Mouse (Mus musculus) kidney, postnatal 0 days (tissue): ENCODE measurements at regions not wholly inside any gene's neighbourhood (a gene's known extent, or its start where the extent isn't known, plus 50 kb on each side); places are given as distances from the start of the nearest gene placed in this dataset.

Source experiments
- ATAC-seq: fragments of 200-750 bp; cut with Nextera tagmentation; replicated peaks from 2 replicates; pipeline ENCODE4 v1.8.0; 2017; ENCODE audit warnings: low read depth, moderate number of reproducible peaks, moderate TSS enrichment, moderate library complexity; ENCODE audit not compliant: low FRiP score
- DNase-seq: peaks from one replicate; pipeline ENCODE4 v3.0.0-alpha.2; 2016; ENCODE audit warnings: low spot score
- H3K27ac ChIP-seq: fragments of 300-500 bp; sonication (generic); 2 replicates; pipeline ENCODE4 v1.5.1; 2014; ENCODE audit warnings: mild to moderate bottlenecking
- H3K27me3 ChIP-seq: fragments of 300-500 bp; sonication (generic); 2 replicates; pipeline ENCODE4 v1.6.1; 2014; ENCODE audit warnings: low read length, mixed read lengths; ENCODE audit not compliant: insufficient read depth
- H3K36me3 ChIP-seq: fragments of 300-500 bp; sonication (generic); 2 replicates; pipeline ENCODE4 v1.6.1; 2014; ENCODE audit warnings: low read length, mixed read lengths; ENCODE audit not compliant: insufficient read depth
- H3K4me1 ChIP-seq: fragments of 300-500 bp; sonication (generic); replicated peaks from 2 replicates; pipeline ENCODE4 v1.6.1; 2014; ENCODE audit warnings: antibody characterized with exemption, low read length, mixed read lengths; ENCODE audit not compliant: insufficient read depth
- H3K4me2 ChIP-seq: fragments of 300-500 bp; sonication (generic); 2 replicates; pipeline ENCODE4 v1.6.1; 2014; ENCODE audit warnings: mild to moderate bottlenecking, low read length, moderate library complexity, mixed read lengths
- H3K4me3 ChIP-seq: fragments of 300-500 bp; sonication (generic); replicated peaks from 2 replicates; pipeline ENCODE4 v1.5.1; 2014; ENCODE audit warnings: low read depth, low read length
- H3K9ac ChIP-seq: fragments of 300-500 bp; sonication (generic); 2 replicates; pipeline ENCODE4 v1.6.1; 2014; ENCODE audit warnings: low read depth, low read length
- H3K9me3 ChIP-seq: fragments of 300-500 bp; sonication (generic); replicated peaks from 2 replicates; pipeline ENCODE4 v1.6.1; 2016; ENCODE audit warnings: low read length, inconsistent platforms, mixed read lengths
- CTCF ChIP-seq: IDR thresholded peaks from 2 replicates; pipeline ENCODE4 v1.5.1; 2016; ENCODE audit warnings: antibody characterized with exemption, low read depth, mild to moderate bottlenecking, moderate library complexity
- WGBS: fragments of 180-500 bp; shearing (Covaris S2); extraction: QIAGEN DNeasy Blood & Tissue Kit; methylation state at CpG from one replicate; pipeline ENCODE4 v1.1.7; 2014; 5-methylcytosine and 5-hydroxymethylcytosine counted together

DNA sequence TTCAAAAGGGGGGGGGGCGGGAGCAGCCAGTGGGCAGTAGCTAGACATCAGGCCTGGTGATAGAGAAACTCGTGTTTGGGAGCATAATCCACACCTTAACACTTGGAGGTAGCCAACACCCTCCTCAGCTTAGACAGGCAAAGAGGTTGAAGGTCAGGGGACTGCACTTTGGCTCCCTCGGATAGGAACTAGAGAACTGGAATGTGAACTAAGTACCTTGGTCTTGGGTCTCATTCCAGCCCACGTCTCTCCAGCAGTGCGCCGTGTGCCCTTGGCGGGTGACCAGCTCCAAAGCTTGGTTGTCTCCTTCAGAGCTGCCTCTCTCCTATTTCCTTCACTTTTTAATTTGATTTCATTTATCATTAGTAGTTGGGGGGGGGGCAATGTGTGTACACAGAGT, 73.0 kb upstream of the Arid1b start:
- H3K27ac ChIP-seq: no peak overlapping the region
- no peak overlapping the region for H3K9ac ChIP-seq
- no peaks in the 10 kb centered on the region for H3K4me1 ChIP-seq
- H3K9me3 ChIP-seq: no peaks in the 10 kb centered on the region
- DNase-seq (peak; percentile 20), ATAC-seq (peak; percentile 85)
- no peaks in the 10 kb centered on the region for H3K27me3 ChIP-seq
- WGBS: 67% methylated on average over 7 of the region's 7 CpGs
- H3K4me3 ChIP-seq: no peak overlapping the region
- H3K4me2 ChIP-seq: no peak overlapping the region
- H3K36me3 ChIP-seq: no peaks in the 10 kb centered on the region
- TF ChIP-seq CTCF: no peak

DNA sequence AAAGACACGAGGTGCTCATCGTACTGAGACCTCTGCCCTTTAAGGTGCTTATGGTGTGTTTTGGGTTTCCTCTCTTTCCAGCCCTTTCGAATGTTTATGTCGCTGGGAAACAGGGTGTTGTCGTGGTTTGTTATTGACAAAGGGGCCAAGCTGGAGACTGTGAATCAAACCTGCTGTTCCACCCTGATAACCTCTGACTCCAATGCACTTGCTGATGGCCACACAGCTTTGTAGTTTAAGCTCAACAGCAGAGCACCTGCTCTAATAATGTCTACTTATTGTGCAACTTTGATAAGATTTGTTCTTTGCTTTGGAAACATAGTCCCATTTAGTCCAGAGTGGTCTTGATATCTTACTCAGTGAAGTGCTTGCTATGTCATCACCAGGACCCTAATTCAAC, 65.5 kb upstream of the Arid1b start:
- no peaks in the 10 kb centered on the region for H3K27me3 ChIP-seq
- H3K9me3 ChIP-seq: no peaks in the 10 kb centered on the region
- TF ChIP-seq CTCF: no peak
- no peak overlapping the region for H3K27ac ChIP-seq
- H3K4me3 ChIP-seq: no peak overlapping the region
- no peak overlapping the region for H3K9ac ChIP-seq
- H3K4me2 ChIP-seq: no peak overlapping the region
- H3K4me1 ChIP-seq: no peaks in the 10 kb centered on the region
- no peak for ATAC-seq
- H3K36me3 ChIP-seq: no peaks in the 10 kb centered on the region
- no peak for DNase-seq
- WGBS: 73% methylated on average over 5 of the region's 5 CpGs

GRCm38 (mm10) chr17:4935268-4935667, 58.9 kb upstream of the Arid1b start:
- 85% methylated on average over 5 of the region's 5 CpGs for WGBS
- no peak overlapping the region for H3K4me2 ChIP-seq
- no peak for DNase-seq
- no peak for TF ChIP-seq CTCF
- no peaks in the 10 kb centered on the region for H3K9me3 ChIP-seq
- H3K4me3 ChIP-seq: no peak overlapping the region
- H3K27ac ChIP-seq: no peak overlapping the region
- no peaks in the 10 kb centered on the region for H3K27me3 ChIP-seq
- no peak for ATAC-seq
- H3K4me1 ChIP-seq: no peaks in the 10 kb centered on the region
- no peaks in the 10 kb centered on the region for H3K36me3 ChIP-seq
- no peak overlapping the region for H3K9ac ChIP-seq

- DNase-seq (peak; percentile 33), ATAC-seq (0 out of 2 replicates have a peak, but pooled peaks have one; percentile 48)
- Histone ChIP-seq H3K27me3 (no peaks in the 10 kb centered on the region), H3K27ac (no peak overlapping the region), H3K4me1 (peaks cover 5% of the 10 kb centered on the region), H3K4me3 (no peak overlapping the region), H3K4me2 (peak overlapping the region; percentile 2; the same call in 1 of the 2 replicates), H3K9me3 (no peaks in the 10 kb centered on the region), H3K36me3 (no peaks in the 10 kb centered on the region), H3K9ac (no peak overlapping the region)
- 33% methylated on average over 9 of the region's 9 CpGs for WGBS
- no peak for TF ChIP-seq CTCF
Observed at GRCm38 (mm10) chr17:4940589-4940988, 53.5 kb upstream of the Arid1b start.

GRCm38 (mm10) chr17:4941286-4941800, 52.8 kb upstream of the Arid1b start:
- Histone ChIP-seq H3K9me3 (no peaks in the 10 kb centered on the region), H3K27me3 (no peaks in the 10 kb centered on the region), H3K4me1 (peaks cover 10% of the 10 kb centered on the region), H3K4me3 (no peak overlapping the region), H3K4me2 (no peak overlapping the region), H3K27ac (no peak overlapping the region), H3K9ac (no peak overlapping the region), H3K36me3 (no peaks in the 10 kb centered on the region)
- WGBS: 66% methylated on average over 4 of the region's 4 CpGs
- no peak for TF ChIP-seq CTCF
- no peak for DNase-seq
- ATAC-seq: peak; percentile 23; the same call in 1 of the 2 replicates

- H3K4me3 ChIP-seq: no peak overlapping the region
- DNase-seq (no peak), ATAC-seq (no peak)
- H3K36me3 ChIP-seq: no peaks in the 10 kb centered on the region
- no peak for TF ChIP-seq CTCF
- H3K27ac ChIP-seq: no peak overlapping the region
- no peak overlapping the region for H3K9ac ChIP-seq
- no peaks in the 10 kb centered on the region for H3K9me3 ChIP-seq
- no peak overlapping the region for H3K4me2 ChIP-seq
- 90% methylated on average over 7 of the region's 7 CpGs for WGBS
- H3K27me3 ChIP-seq: no peaks in the 10 kb centered on the region
- peaks cover 19% of the 10 kb centered on the region for H3K4me1 ChIP-seq
Observed at GRCm38 (mm10) chr17:4942868-4943267, 51.3 kb upstream of the Arid1b start.
